Mouse (Mus musculus) heart, postnatal 0 days (tissue): ENCODE data around the gene Klf13. TPM values are rescaled to one million over a fixed set of nuclear protein-coding genes. Genes with fewer than 3 reads are reported as not detected.

Experiments used
- ATAC-seq: fragments of 200-750 bp; cut with Nextera tagmentation; 2 replicates; pipeline ENCODE4 v1.8.0; 2017; ENCODE audit warnings: low read depth, moderate number of reproducible peaks, moderate library complexity; ENCODE audit not compliant: insufficient read depth
- DNase-seq: peaks from one replicate; pipeline ENCODE4 v3.0.0-alpha.2; 2016; ENCODE audit warnings: low spot score
- H3K27ac ChIP-seq: fragments of 300-500 bp; sonication (generic); 2 replicates; pipeline ENCODE4 v1.5.1; 2014; ENCODE audit warnings: low read depth, mild to moderate bottlenecking
- H3K27me3 ChIP-seq: fragments of 300-500 bp; sonication (generic); 2 replicates; pipeline ENCODE4 v1.6.1; 2014; ENCODE audit warnings: low read length, mixed read lengths; ENCODE audit not compliant: control insufficient read depth, insufficient read depth
- H3K36me3 ChIP-seq: fragments of 300-500 bp; sonication (generic); replicated peaks from 2 replicates; pipeline ENCODE4 v1.6.1; 2014; ENCODE audit warnings: low read length, mixed read lengths; ENCODE audit not compliant: control insufficient read depth, insufficient read depth
- H3K4me1 ChIP-seq: fragments of 300-500 bp; sonication (generic); 2 replicates; pipeline ENCODE4 v1.6.1; 2014; ENCODE audit warnings: antibody characterized with exemption; ENCODE audit not compliant: control insufficient read depth, insufficient read depth
- H3K4me2 ChIP-seq: fragments of 300-500 bp; sonication (generic); 2 replicates; pipeline ENCODE4 v1.6.1; 2014; ENCODE audit warnings: low read depth, mild to moderate bottlenecking, low read length, moderate library complexity
- H3K4me3 ChIP-seq: fragments of 300-500 bp; sonication (generic); 2 replicates; pipeline ENCODE4 v1.5.1; 2014; ENCODE audit warnings: low read depth, low read length
- H3K9ac ChIP-seq: fragments of 300-500 bp; sonication (generic); replicated peaks from 2 replicates; pipeline ENCODE4 v1.6.1; 2014; ENCODE audit warnings: low read depth, low read length, mixed read lengths
- H3K9me3 ChIP-seq: fragments of 300-500 bp; sonication (generic); replicated peaks from 2 replicates; pipeline ENCODE4 v1.6.1; 2016; ENCODE audit warnings: low read length; ENCODE audit not compliant: control insufficient read depth
- CTCF ChIP-seq: IDR thresholded peaks from 2 replicates; pipeline ENCODE4 v1.5.1; 2016; ENCODE audit warnings: antibody characterized with exemption, control low read depth, low read depth
- EP300 ChIP-seq: IDR thresholded peaks from 2 replicates; pipeline ENCODE4 v1.6.1; 2016; ENCODE audit warnings: antibody characterized with exemption, low read depth
- WGBS: fragments of 180-500 bp; shearing (Covaris S2); extraction: QIAGEN DNeasy Blood & Tissue Kit; methylation state at CpG from one replicate; pipeline ENCODE4 v1.1.7; 2014; 5-methylcytosine and 5-hydroxymethylcytosine counted together
- polyA plus RNA-seq: library from polyadenylated mRNA; unstranded; fragments of >200 nt; fragmentation: Nextera tagmentation; extraction: Ambion mirVana; gene quantifications from 2 replicates; pipeline ENCODE4 v1.2.1, GENCODE M21; 2015
- total RNA-seq: library from RNA; depleted of rRNA; stranded (reverse); fragments of >200 nt; gene quantifications from 2 replicates; pipeline ENCODE4 v1.2.3, GENCODE M21; 2014; ENCODE audit warnings: low replicate concordance

Klf13 gene
- total and polyA plus RNA-seq, 2 experiments from 2014 or later, result 26.5 to 47.4 TPM

DNA sequence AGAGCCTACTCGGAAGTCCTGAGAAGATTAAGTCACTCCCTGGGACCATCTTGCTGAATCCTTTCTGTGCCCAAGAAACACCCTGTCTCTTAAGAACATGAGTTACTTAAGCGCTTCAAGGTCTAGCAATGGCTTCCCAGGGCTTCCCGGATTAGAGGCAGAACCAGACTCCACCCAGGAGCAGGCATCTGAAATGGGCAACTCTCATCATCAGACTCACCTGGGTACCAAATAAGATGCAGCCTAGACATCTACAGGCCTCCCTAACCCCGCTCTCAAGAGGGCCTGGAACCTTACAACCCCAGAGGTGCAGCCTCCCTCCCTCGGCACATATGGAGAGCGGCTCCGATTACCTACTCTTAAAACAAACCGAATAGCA lies 2.9 kb downstream of the Klf13 start:
- peak overlapping the region; percentile 98 for H3K4me3 ChIP-seq
- H3K9ac ChIP-seq, result peak overlapping the region; percentile 96
- peak overlapping the region; percentile 98 for H3K27ac ChIP-seq
- 34% methylated on average over 8 of the region's 8 CpGs for WGBS
- peak overlapping the region; percentile 87 for H3K4me2 ChIP-seq
- H3K9me3 ChIP-seq, result no peaks in the 10 kb centered on the region
- H3K4me1 ChIP-seq, result peaks cover 38% of the 10 kb centered on the region
- no peak for DNase-seq
- no peaks in the 10 kb centered on the region for H3K27me3 ChIP-seq
- ATAC-seq, result no peak
- TF ChIP-seq EP300, result no peak
- no peak for TF ChIP-seq CTCF
- H3K36me3 ChIP-seq, result 0 out of 2 replicates have a peak, but pooled peaks cover 3% of the 10 kb centered on the region

GRCm38 (mm10) chr7:63934530-63934929 lies 4.2 kb downstream of the Klf13 start:
- peaks cover 37% of the 10 kb centered on the region for H3K4me1 ChIP-seq
- DNase-seq (no peak), ATAC-seq (no peak)
- 0 out of 2 replicates have a peak overlapping the region, but pooled peaks have one; percentile 6 for H3K9ac ChIP-seq
- no peak overlapping the region for H3K4me3 ChIP-seq
- H3K27ac ChIP-seq, result peak overlapping the region; percentile 61; the same call in 1 of the 2 replicates
- H3K27me3 ChIP-seq, result no peaks in the 10 kb centered on the region
- 19% methylated on average over 1 of the region's 1 CpGs for WGBS
- H3K4me2 ChIP-seq, result peak overlapping the region; percentile 87; the same call in 1 of the 2 replicates
- TF ChIP-seq EP300, result no peak
- no peak for TF ChIP-seq CTCF
- no peaks in the 10 kb centered on the region for H3K9me3 ChIP-seq
- 0 out of 2 replicates have a peak, but pooled peaks cover 3% of the 10 kb centered on the region for H3K36me3 ChIP-seq

GRCm38 (mm10) chr7:63933905-63934304 lies 4.8 kb downstream of the Klf13 start:
- no peaks in the 10 kb centered on the region for H3K9me3 ChIP-seq
- DNase-seq (no peak), ATAC-seq (no peak)
- 72% methylated on average over 6 of the region's 6 CpGs for WGBS
- peak overlapping the region; percentile 69 for H3K27ac ChIP-seq
- no peaks in the 10 kb centered on the region for H3K27me3 ChIP-seq
- no peak for TF ChIP-seq CTCF
- no peak for TF ChIP-seq EP300
- 0 out of 2 replicates have a peak, but pooled peaks cover 3% of the 10 kb centered on the region for H3K36me3 ChIP-seq
- peaks cover 43% of the 10 kb centered on the region for H3K4me1 ChIP-seq
- H3K4me2 ChIP-seq, result no peak overlapping the region
- H3K4me3 ChIP-seq, result no peak overlapping the region
- 0 out of 2 replicates have a peak overlapping the region, but pooled peaks have one; percentile 26 for H3K9ac ChIP-seq

GRCm38 (mm10) chr7:63932461-63932860 lies 6.3 kb downstream of the Klf13 start:
- TF ChIP-seq CTCF (no peak), EP300 (no peak)
- Histone ChIP-seq H3K9me3 (no peaks in the 10 kb centered on the region), H3K4me1 (peaks cover 53% of the 10 kb centered on the region), H3K36me3 (0 out of 2 replicates have a peak, but pooled peaks cover 3% of the 10 kb centered on the region), H3K9ac (no peak overlapping the region), H3K27ac (no peak overlapping the region), H3K4me3 (no peak overlapping the region), H3K4me2 (no peak overlapping the region), H3K27me3 (no peaks in the 10 kb centered on the region)
- 78% methylated on average over 3 of the region's 3 CpGs for WGBS
- no peak for DNase-seq
- ATAC-seq, result no peak

DNA sequence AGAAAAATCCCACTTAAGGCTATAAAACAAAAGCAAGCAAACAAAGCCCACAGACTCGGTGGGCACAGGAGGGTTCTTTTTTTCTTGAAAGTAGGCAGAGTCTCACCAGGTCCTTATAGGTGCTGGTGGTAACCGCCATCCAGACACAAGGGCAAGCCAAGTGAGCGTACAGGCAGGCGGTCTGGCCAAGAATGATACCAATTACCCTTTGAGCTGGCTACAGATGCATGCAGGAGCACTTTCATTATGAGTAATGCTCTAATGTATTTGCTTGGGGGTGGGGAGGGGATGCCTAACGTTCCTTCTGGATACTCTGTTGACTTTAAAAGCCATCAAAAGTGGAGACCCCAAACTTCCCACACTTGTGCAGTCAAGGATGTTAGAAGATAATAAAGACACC lies 7.9 kb downstream of the Klf13 start:
- Histone ChIP-seq H3K27ac (no peak overlapping the region), H3K4me3 (no peak overlapping the region), H3K36me3 (0 out of 2 replicates have a peak, but pooled peaks cover 3% of the 10 kb centered on the region), H3K9me3 (no peaks in the 10 kb centered on the region), H3K4me1 (peaks cover 65% of the 10 kb centered on the region), H3K9ac (no peak overlapping the region), H3K27me3 (no peaks in the 10 kb centered on the region), H3K4me2 (no peak overlapping the region)
- DNase-seq, result no peak
- ATAC-seq, result no peak
- TF ChIP-seq EP300 (no peak), CTCF (no peak)
- 87% methylated on average over 5 of the region's 5 CpGs for WGBS

DNA sequence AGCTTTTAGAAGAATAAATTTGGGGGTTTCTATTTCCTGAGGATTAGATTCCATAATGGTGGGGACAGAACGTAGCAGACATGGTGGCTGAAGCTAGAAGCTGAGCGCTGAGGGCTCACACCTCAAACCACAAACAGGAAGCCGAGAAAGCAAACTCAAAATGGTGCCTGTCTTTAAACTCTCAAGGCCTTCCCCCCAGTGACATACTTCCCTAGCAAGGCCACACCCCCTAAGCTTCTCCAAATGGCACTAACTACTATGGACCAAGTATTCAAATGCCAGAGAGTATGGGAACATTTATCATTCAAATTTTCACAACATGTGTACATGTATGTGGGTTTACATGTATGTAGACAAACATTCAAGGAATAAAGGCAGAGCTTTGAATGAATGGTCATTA lies 8.6 kb downstream of the Klf13 start:
- Histone ChIP-seq H3K27me3 (no peaks in the 10 kb centered on the region), H3K4me1 (peaks cover 65% of the 10 kb centered on the region), H3K4me2 (no peak overlapping the region), H3K9ac (no peak overlapping the region), H3K4me3 (no peak overlapping the region), H3K27ac (no peak overlapping the region), H3K36me3 (0 out of 2 replicates have a peak, but pooled peaks cover 3% of the 10 kb centered on the region), H3K9me3 (no peaks in the 10 kb centered on the region)
- DNase-seq (no peak), ATAC-seq (no peak)
- WGBS, result 84% methylated on average over 3 of the region's 3 CpGs
- no peak for TF ChIP-seq EP300
